Mouse (Mus musculus) bone marrow, adult 2 months (tissue): ENCODE data around the gene Cdk17.

Experiments used
- CTCF ChIP-seq: fragments of 200-500 bp; IDR thresholded peaks from 2 replicates; pipeline ENCODE4 v1.5.1; 2011; ENCODE audit warnings: low read length, control low read depth; ENCODE audit not compliant: control insufficient read depth, insufficient read depth
- POLR2A ChIP-seq: fragments of 200-500 bp; IDR thresholded peaks from 2 replicates; pipeline ENCODE4 v1.6.1; 2011; ENCODE audit warnings: low read depth, mild to moderate bottlenecking, control low read depth, low read length, borderline replicate concordance; ENCODE audit not compliant: control insufficient read depth

DNA sequence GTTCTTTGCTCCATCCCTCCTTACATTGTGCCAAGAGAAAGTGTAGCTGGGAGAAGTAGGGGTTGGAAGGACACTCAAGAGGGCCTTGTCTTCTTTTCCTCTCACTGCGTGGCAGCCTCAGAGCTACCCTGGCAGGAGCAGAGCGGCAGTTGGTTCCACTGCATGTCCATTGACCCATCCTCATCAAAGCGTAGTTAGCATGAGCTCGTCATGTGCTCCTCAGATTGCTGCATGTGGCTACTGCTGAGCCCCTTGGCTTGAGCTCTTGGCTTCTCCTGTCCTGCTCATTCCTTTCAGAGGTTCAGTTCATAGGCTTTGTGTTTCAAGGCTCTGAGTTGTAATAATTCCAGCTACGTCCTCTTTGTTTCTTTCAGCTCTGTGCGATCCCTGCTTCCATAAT lies 36.4 kb downstream of the Cdk17 start:
- TF ChIP-seq POLR2A (no peak), CTCF (no peak)
